Mouse (Mus musculus) 3T3-L1 (cell line): Measurements from ENCODE around the gene Rufy4.
A peak's percentile ranks its signal among the peaks of the same experiment; 100 is the strongest.

Experiments
- DNase-seq: peaks from one replicate; pipeline ENCODE4 v3.0.0-alpha.2; 2015; ENCODE audit warnings: low read depth, low spot score

Gene Rufy4

GRCm38 (mm10) chr1:74124991-74125552, at the start of gene Rufy4:
Gene Rufy4 (plus strand): TSS chr1:74125541.
- DNase-seq: peak; percentile 66

- DNase-seq: no peak
Observed at GRCm38 (mm10) chr1:74076230-74076629, 49.1 kb upstream of the Rufy4 start.

- peak; percentile 92 for DNase-seq
Observed at GRCm38 (mm10) chr1:74077353-74077752, 48.0 kb upstream of the Rufy4 start.

DNA sequence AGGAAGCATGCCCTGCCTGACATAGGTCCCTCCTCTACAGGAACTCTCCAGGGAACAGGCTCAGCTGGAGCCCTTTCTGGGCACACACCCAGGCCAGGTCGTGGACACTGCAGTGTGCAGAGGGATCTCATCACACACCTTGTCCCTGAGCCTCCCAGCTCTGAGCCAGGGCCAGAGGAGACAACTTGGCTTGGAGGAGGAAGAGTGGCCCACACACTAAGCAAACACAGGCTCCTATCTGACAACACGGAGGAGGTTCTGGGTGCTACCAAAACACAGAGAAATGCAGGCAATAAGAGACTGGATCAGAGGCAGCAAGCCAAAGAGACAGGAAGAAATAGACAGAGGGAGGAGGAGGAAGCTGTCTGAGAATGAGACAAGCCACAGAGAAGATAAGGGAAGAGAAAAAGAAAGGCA, 43.8 kb upstream of the Rufy4 start:
- DNase-seq: no peak

- peak; percentile 88 for DNase-seq
Observed at GRCm38 (mm10) chr1:74082841-74083463, 42.4 kb upstream of the Rufy4 start.

DNA sequence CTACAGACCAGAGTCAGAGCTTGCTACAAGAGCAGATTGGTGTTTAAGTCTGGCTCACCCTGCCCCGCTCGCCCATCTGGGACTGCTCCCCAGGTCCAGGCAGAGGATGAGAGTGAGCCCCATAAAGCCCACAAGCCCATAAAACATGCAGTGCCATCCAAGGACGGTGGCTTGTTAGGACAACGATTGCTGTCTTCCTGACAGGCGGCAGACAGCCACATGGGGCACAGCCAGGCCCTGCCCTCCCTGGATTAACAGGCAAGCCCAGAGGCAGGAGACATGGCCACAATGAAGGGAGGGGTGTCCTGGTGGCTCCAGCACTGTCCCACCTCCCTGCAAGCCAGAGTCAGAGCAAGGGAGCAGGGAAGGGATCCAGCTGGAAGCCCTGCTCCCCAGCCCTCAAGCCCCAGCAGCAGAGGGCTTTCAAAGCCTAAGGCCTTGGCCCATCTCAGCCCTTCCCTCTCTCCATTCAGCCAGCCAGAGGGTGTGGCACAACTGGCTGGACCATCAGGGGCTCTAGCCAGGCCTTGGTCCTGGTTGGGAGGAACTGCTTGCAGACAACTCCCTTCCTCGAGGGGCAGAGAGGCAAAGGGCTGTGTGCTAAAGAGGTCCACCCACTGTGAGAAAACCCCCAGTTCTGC, 41.2 kb upstream of the Rufy4 start:
- DNase-seq: peak; percentile 62

- DNase-seq: peak; percentile 78
Observed at GRCm38 (mm10) chr1:74084752-74085151, 40.6 kb upstream of the Rufy4 start.

- DNase-seq: no peak
Observed at GRCm38 (mm10) chr1:74085566-74085965, 39.8 kb upstream of the Rufy4 start.

DNA sequence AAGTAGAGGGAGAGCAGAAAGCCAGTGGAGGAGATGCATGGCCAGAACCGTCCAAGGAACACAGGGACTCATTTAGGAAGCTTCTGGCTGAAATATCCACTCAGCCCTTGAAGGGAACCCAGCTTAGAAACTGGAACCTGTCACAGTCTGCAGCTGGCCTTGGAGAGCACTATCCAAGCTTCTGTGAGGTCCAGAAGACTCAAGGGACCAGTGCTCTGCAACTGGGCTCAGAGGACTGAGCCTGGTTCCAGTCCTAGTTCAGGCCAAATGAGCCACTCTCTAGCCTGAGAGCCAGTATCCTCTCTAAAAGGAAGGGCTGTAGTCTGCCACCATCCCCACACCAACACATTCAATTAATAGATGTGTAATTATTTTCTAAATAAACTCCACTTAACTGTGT, 36.8 kb upstream of the Rufy4 start:
- no peak for DNase-seq

- DNase-seq: no peak
Observed at GRCm38 (mm10) chr1:74090329-74090728, 35.0 kb upstream of the Rufy4 start.

- DNase-seq: peak; percentile 60
Observed at GRCm38 (mm10) chr1:74091138-74091537, 34.2 kb upstream of the Rufy4 start.

- peak; percentile 69 for DNase-seq
Observed at GRCm38 (mm10) chr1:74091611-74092224, 33.6 kb upstream of the Rufy4 start.

- peak; percentile 84 for DNase-seq
Observed at GRCm38 (mm10) chr1:74092242-74092641, 33.1 kb upstream of the Rufy4 start.

- DNase-seq: no peak
Observed at GRCm38 (mm10) chr1:74093447-74093846, 31.9 kb upstream of the Rufy4 start.

- no peak for DNase-seq
Observed at GRCm38 (mm10) chr1:74094497-74095270, 30.7 kb upstream of the Rufy4 start.

- DNase-seq: no peak
Observed at GRCm38 (mm10) chr1:74095296-74095695, 30.0 kb upstream of the Rufy4 start.

- DNase-seq: no peak
Observed at GRCm38 (mm10) chr1:74095728-74096127, 29.6 kb upstream of the Rufy4 start.

DNA sequence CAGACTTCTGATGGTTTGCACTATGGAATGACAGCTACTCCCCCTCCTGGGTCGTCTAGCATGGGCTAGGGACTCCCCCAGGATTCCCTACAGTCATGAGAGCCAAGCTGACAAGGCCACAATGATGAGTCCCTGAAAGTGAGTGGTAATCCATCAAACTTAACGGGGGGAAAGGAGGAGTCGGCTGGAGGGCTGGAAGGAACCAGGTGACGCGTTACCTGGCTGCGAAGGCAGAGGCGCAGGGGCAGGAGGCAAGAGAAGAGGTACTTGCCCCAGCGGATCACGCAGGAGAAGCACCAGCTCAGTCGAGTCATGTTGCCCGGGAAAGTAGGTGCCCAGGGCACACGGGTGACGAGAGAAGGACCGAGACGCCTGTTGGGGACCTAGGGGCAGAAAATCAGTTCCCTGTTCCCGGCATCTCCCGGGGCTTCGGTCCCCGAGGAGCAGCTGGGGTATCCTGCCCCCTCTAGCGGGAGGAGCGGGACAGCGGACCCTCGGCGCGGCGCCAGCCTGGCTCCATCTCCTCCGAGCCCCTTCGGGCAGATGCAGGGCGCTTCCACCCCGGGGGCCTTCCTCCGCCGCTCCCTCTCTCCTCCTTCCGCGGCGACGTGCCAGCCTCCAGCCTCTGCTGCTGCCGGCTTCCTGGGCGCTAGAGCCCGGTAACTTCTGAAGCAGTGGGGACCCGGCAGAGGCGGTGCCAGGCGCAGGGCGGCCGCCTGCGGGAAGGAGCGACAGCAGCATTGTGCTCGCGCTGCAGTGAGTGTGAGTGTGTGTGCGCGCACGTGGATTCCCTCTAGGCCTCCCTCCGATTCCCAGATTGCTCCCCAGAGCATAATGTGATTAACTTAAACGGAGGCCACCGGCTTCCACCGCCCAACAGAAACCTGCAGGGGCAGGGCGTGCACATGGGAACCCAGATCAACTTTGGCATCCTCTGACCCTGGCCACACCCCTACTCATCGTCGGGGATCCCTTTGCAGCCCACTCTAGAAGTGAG, 27.0 kb upstream of the Rufy4 start:
- no peak for DNase-seq

DNA sequence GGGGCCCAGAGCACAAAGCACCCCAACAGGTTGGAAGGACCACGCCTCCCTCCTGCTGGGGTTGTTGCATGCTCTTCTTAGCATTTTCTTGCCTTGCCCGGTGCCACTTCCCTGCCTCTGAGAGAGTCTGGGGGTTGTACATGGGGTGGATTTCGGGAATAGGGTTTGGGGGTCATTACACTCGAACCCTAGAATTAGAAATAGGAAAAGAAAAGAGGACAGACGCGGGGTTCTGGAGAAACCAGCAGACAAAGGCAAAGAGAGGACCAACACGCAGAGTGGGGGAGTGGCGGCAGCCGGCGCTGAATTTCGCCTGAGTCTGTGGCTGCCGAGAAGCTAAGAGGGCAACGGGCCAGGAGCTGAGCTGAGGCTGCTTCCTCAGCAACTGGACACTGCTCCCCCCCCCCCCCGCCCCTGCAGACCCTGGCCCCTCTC, 26.3 kb upstream of the Rufy4 start:
- no peak for DNase-seq

GRCm38 (mm10) chr1:74103654-74104353, 21.5 kb upstream of the Rufy4 start:
- no peak for DNase-seq
